Mouse (Mus musculus): Measurements from ENCODE around the gene Rgs19.

Rgs19 gene

DNA sequence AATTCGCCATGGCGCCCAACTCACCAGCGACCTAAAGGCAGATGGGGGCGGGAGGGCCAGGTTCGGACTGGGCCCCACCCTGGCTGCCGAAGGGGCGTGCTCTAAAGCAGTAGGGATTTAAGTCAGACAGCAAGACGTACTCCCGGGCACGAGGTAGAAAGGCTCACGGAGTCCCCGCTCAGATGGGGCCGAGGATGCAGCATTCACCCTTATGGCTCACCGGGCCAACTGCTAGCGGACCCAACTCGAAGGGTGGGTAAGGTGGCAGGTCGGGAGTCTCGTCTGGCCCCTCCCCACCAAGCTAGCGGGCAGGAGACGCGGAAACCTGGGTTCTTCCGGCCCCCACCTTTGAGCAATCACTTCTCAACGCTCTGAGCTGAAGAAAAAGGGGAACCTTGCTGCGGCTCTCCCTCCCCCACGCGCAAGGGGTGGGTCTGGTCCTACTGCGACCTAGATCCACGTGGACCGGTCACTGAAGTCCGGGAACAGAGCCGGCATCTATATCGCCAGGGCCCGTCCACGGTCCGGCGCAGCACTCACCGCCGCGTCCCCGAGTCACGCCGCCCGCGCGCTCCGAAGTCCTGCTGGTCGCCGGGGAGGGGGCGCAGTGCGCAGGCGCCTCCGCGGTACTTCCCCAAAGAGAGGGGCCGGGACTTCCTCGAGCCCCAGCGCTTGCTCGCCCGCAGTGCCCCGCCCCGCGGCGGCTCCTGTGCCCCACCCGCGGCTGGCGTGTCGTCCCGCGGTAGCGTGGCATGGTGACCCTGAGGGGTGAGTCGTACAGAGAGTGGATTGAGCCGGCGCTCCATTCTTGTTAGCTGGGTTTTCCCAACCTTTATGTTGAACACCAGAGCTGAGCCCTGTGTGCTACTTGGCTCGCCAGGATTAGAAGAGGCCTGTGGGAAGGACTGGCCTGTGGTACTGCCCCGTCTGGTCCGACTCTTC, at the start of gene Rgs19:
TSS of gene Rgs19 (minus strand) at position 639 of the 942 bp plus-strand sequence.
- peak; percentile 90 for DNase-seq (ENCODE audit: low read depth)

DNA sequence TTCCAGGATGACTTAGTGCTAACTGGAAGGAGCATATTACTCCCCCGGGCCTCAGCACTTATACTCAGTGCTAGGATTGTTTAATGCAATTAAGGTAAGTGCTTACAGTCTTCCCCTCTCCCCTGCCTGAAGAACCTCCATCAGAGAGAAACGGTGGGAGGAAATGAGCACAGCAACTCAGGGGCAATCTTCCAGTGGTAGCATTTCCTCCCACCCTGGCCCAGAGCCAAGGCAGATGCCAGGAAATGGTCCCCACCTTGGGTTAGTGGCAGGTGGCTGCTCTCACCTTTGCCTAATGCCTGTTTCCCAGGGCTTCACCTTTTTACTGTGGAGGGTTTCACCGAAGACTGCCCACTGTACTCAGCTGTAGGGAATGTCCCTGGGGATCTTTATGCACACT, 36.3 kb upstream of the Rgs19 start:
- no peak for DNase-seq (ENCODE audit: low read depth)

DNA sequence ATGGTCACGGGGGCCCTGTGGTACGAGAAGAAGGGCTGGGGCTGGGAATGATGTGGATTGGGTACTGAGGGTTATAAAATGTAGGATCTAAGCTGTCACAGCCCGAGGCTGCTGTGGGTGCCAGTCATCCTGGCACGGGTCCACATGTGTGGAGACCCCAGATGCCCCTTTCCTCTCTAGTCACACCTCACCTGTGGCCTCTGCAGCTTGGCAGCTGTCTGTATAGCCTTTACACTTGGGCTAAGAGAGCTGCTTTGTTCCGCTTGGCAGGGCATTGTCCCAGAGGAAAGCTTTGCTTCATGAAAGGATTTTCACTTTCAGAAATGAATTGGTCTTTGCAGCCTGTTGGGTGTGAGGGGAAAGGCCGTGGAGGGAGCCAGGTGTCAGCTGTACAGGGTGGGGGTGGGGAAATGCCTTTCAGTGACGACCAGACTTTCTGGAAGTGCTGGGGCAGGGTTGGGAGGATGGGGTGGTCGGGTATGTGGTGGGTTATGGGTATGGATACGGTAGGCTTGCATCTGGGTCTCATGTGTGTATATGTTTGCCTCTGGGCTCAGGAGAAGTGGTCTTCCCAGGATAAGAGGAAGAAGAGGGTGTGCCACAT, 34.0 kb upstream of the Rgs19 start:
- DNase-seq (ENCODE audit: low read depth), result no peak

GRCm38 (mm10) chr2:181722213-181722612, 28.4 kb upstream of the Rgs19 start:
- peak; percentile 53 for DNase-seq (ENCODE audit: low read depth)

GRCm38 (mm10) chr2:181721200-181721599, 27.4 kb upstream of the Rgs19 start:
- DNase-seq (ENCODE audit: low read depth), result no peak

GRCm38 (mm10) chr2:181720061-181720460, 26.3 kb upstream of the Rgs19 start:
- DNase-seq (ENCODE audit: low read depth), result no peak

DNA sequence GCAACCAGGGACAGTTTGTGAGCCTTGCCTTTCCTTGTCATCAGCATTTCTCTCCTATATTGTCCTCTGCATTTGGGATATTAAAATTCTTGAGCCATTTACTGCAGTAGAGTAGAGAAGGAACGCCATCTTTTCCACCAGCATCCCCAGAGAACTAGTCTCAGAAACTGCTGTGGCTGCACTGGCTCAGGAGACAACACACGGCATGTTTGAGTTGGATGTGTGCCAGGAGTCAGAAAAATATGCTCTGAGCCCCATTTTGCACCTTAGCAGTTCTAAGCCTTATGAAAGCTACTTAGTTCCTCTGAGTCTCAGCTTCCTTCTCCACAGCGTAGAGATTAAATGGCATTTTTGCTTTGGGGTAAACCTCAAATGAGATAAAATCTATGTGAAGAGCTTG, 23.2 kb upstream of the Rgs19 start:
- DNase-seq (ENCODE audit: low read depth), result peak; percentile 30

GRCm38 (mm10) chr2:181715382-181715781, 21.6 kb upstream of the Rgs19 start:
- no peak for DNase-seq (ENCODE audit: low read depth)

DNA sequence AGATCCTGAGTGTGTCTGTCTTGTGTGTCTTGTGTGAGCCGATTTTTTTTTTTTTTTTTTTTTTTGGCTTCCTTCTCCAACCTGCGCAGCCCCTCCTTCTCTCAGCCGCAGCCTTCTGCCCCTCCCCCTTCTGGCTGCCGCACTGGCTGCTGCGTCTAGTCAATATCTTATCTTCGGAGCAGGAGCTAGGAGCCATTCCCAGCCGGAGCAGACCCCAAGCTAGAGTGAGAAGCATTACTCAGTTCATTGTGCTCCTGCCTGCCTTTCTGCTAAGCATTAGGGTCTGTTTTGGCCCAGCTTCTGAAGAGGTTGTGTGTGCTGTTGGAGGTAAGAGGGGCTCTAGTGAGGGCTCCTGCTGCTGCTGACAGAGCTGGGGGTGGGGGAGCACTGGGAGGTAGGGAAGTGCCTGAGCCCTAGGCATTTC, 21.1 kb upstream of the Rgs19 start, which contains the start of gene Oprl1:
TSS of gene Oprl1 (plus strand) at position 114 of the 424 bp plus-strand sequence.
- DNase-seq (ENCODE audit: low read depth), result no peak

DNA sequence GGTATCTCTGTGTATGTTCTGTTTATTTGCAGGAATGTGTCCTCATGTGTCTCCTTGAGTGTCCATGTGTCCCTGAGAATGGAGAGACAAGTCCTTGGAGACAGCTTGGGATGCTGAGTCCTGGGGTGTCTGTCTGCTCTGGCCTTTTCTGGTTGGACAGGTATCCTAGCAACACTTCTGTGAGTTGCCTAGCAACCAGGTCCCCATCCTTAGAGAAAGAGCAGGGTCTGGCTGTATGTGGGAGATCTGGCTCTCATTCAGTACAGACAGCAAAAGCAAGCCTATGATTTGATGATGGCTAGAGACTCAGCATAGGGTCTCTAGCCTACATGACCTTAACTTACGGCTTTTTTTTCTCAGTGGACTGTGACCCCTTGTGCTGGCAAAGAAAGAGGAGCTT, 20.0 kb upstream of the Rgs19 start:
- DNase-seq (ENCODE audit: low read depth), result no peak

GRCm38 (mm10) chr2:181706668-181707067, 12.9 kb upstream of the Rgs19 start:
- peak; percentile 70 for DNase-seq (ENCODE audit: low read depth)

- DNase-seq (ENCODE audit: low read depth), result no peak
These were observed 4.5 kb upstream of the Rgs19 start, which contains the start of gene Lkaaear1 for GRCm38 (mm10) chr2:181698241-181698640. TSS of gene Lkaaear1 (minus strand) at chr2:181698442.

- DNase-seq (ENCODE audit: low read depth), result no peak
These were observed 3.1 kb upstream of the Rgs19 start for GRCm38 (mm10) chr2:181696801-181697420.

DNA sequence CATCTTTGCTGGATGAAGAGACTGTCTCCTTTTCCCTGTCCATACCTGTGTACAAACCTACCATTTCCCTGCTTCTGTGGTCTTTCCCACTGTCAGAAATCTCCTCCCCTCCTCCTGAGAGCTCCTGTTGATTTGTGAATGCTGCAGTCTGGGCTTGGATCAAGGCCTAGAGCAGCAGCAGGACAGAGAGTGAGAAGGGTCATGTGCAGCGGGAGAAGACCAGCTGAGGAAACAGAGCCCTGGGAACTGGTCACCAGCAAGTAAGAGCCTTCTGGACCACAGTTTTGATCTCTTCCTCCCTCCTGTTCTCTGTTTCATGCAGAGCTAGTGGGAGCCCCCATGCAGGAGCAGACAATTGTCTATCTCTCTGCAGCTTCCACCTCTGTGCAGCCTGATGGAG, 2.0 kb upstream of the Rgs19 start:
- DNase-seq (ENCODE audit: low read depth), result no peak

DNA sequence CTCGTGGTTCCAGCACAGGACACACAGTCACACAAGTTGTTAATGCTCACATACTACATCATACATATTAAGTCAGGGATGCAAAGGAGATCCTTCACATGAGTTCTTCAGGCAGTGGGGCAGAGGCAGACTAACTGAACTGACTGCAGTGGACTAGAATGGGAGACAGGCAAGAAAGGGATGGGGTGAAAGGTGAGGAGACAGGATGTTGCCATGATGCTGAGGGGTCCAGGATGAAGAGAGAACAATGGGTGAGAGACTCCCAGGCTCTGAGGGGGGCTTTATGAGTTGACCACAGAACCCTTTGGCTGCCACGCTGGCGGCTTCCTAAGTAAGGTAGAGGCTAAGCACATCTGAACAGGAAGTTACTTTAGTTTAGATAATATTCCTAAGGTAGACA, 804 bp upstream of the Rgs19 start:
- no peak for DNase-seq (ENCODE audit: low read depth)

DNA sequence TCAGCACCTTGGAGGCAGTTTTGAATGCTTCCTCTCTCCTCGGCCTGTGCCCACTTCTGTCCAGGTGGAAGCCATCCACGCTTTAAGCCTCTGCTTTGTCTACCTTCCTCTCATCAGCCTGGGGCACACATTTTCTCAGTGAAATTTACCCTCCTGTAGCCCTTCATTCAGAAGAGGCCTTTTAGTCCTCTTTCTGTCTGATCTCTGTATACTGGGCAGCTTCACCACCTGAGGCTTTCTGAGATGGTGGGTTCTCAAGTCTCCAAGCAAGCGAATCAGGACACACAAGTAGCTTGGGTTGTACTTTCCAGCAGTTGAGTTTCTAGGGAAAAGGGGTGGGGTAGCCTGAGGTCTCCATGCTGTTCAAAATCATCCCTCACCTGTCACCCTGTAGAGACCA, 1.5 kb downstream of the Rgs19 start:
- no peak for DNase-seq (ENCODE audit: low read depth)

DNA sequence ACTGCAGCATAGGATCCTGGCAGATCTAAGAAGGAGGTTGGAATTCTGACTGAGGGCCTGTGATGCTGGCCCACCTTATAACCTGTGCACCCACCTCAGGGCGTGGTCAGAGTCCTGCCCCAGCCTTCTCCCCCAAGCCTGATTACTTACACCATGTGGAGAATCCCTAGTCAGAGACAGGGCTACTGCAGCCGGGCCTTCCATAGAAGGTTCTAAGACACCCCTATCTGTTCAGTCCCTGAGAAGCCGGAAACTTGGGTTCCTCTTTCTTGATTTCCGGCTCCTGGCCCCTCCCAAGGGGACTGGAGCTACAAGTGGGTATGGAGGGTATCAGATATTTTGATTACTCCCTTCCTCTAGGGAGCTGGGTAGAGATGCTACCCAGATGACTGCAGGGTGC, 2.2 kb downstream of the Rgs19 start:
- DNase-seq (ENCODE audit: low read depth), result peak; percentile 68

- DNase-seq (ENCODE audit: low read depth), result no peak
These were observed 2.7 kb downstream of the Rgs19 start for GRCm38 (mm10) chr2:181691083-181691482.

DNA sequence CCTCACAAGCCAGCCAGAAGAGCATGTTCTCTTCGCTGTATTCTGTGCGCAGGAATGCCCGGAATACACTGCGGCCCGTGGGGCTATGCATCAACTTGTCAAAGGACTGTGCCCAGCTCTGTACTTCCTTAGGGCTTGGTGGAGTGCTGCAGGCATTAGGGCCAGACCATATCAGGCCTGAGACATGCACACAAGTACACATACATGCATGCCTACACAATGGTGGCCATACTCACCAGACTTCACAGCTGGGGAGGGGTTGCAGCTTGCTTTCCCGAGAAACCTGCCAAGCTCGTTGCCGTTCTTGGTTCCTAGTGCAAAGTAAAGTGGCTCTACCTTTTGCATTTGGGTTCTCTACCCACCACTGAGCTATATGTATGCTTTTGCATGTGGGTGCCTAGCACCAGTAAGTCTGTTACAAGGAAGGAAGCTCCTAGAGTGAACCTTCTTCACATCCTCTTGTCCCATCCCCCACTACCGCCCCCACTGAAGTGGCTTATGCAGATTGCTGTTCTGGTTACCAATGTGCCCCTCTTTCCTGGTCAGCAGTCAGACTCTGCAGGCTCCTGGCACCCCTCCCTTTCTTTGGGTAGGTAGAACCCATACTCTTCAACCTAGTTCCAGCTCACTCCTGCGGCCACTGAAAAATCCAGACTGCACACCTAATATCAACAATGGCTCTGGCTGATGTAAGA, 4.2 kb downstream of the Rgs19 start:
- no peak for DNase-seq (ENCODE audit: low read depth)

DNA sequence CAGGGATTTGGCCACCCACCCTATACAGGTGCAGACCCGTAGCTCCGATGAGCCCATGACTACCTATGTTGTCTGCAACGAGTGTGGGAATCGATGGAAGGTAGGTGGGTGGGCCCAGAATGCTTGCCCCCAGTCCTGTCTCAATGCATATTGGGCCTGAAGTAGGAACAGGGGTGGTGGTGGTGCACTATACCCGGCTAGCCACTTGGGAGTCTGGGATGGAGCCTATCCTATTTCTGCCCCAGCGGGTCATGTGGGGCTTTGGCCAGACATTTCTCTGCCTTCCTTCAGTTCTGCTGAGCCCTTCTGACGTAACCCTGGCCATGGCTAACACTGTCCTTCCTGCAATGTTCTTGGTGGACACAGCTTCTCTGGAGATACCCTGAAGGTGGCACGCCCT, 6.2 kb downstream of the Rgs19 start:
- DNase-seq (ENCODE audit: low read depth), result no peak

GRCm38 (mm10) chr2:181685686-181686085, 8.1 kb downstream of the Rgs19 start:
- no peak for DNase-seq (ENCODE audit: low read depth)

DNA sequence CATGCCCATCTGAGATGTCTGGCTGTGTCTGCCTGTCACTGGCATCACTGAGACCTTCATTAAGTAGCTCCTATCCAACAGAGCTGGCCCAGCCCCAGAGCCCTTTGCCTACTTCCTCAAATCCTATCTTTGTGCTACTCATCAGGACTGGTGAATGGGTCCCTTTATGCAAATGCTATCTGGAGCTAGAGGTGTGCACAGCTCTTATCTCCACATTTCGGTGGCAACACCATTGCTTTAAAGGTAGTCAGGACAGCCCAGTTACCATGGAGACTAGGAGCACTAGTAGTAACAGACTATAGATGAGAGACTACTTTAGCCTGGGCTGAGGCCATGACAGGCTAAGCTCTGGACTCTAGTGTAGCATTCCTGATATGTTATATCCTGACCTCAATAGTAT, 9.1 kb downstream of the Rgs19 start:
- DNase-seq (ENCODE audit: low read depth), result no peak
